8 mouse cellular contexts compared by ENCODE assay signal in genomic region chr4:43561436-43561996, GRCm38 (mm10). TPM values are rescaled to one million over a fixed set of nuclear protein-coding genes. Genes with fewer than 3 reads are reported as not detected.
DNase-seq lines count a peak whose midpoint lies in the region; ATAC-seq and TF ChIP-seq lines count a peak whose summit lies in the region.

No protein-coding gene starts in this region.

- peak overlapping the region; percentile 100 for H3K27ac ChIP-seq in heart, embryonic 11.5 days (ENCODE audit: low read depth, low read length)
- H3K27ac ChIP-seq in CH12.LX (ENCODE audit: insufficient read depth, low read depth) = peak overlapping the region; percentile 86
- peak overlapping the region; percentile 97 for H3K27ac ChIP-seq in forebrain, embryonic 11.5 days (ENCODE audit: low read depth, low read length)
- peak overlapping the region; percentile 100 for H3K27ac ChIP-seq in liver, embryonic 12.5 days

- peak overlapping the region; percentile 79 for H3K4me2 ChIP-seq in heart, embryonic 11.5 days
- peak overlapping the region; percentile 92 for H3K4me2 ChIP-seq in CH12.LX (ENCODE audit: insufficient read depth, low read depth, poor library complexity, severe bottlenecking)
- peak overlapping the region; percentile 59 for H3K4me2 ChIP-seq in forebrain, embryonic 11.5 days (ENCODE audit: low read depth, low read length, severe bottlenecking)
- peak overlapping the region; percentile 96 for H3K4me2 ChIP-seq in liver, embryonic 12.5 days

- H3K27me3 ChIP-seq in heart, embryonic 11.5 days (ENCODE audit: control insufficient read depth, insufficient read depth, low read length) = no peaks in the 10 kb centered on the region
- no peaks in the 10 kb centered on the region for H3K27me3 ChIP-seq in CH12.LX (replicated peaks)
- no peaks in the 10 kb centered on the region for H3K27me3 ChIP-seq in forebrain, embryonic 11.5 days (ENCODE audit: control insufficient read depth, insufficient read depth, low read length)
- H3K27me3 ChIP-seq in liver, embryonic 12.5 days (replicated peaks) = no peaks in the 10 kb centered on the region

- H3K9me3 ChIP-seq in heart, embryonic 11.5 days (replicated peaks; ENCODE audit: control insufficient read depth, low read length) = no peaks in the 10 kb centered on the region
- H3K9me3 ChIP-seq in CH12.LX (replicated peaks; ENCODE audit: low read length) = no peaks in the 10 kb centered on the region
- H3K9me3 ChIP-seq in forebrain, embryonic 11.5 days (ENCODE audit: control insufficient read depth, low read length) = no peaks in the 10 kb centered on the region
- H3K9me3 ChIP-seq in liver, embryonic 12.5 days (replicated peaks) = no peaks in the 10 kb centered on the region

- peaks cover 46% of the 10 kb centered on the region for H3K79me2 ChIP-seq in CH12.LX (replicated peaks; ENCODE audit: control insufficient read depth, extremely low read depth, insufficient read depth, poor library complexity, severe bottlenecking)

- no peak for TF ChIP-seq POLR2A in CH12.LX (IDR thresholded peaks at IDR 0.05; ENCODE audit: low read depth, low read length)

- dilution Hi-C loops in CH12.LX (cut with MboI; ENCODE audit: extremely low pct_ligation_motif_present, extremely low pct_unique_long_range_greater_than_20kb, low sequenced_read_pairs) = no loop called here

- TF ChIP-seq RAD21 in CH12.LX (IDR thresholded peaks at IDR 0.05; ENCODE audit: low read depth, low read length) = no peak

- H3K9ac ChIP-seq in heart, embryonic 11.5 days (ENCODE audit: low read depth, low read length) = peak overlapping the region; percentile 99
- peak overlapping the region; percentile 94 for H3K9ac ChIP-seq in CH12.LX (ENCODE audit: insufficient read depth, low read depth)
- H3K9ac ChIP-seq in forebrain, embryonic 11.5 days (ENCODE audit: low read length) = peak overlapping the region; percentile 92
- peak overlapping the region; percentile 95 for H3K9ac ChIP-seq in liver, embryonic 12.5 days

- TF ChIP-seq CTCF in CH12.LX (conservative IDR thresholded peaks at IDR 0.05 in 1 of 2, IDR thresholded peaks at IDR 0.05 in 1 of 2; ENCODE audit: low read depth in 2 of 2, low read length in 2 of 2) = no peak

- TF ChIP-seq EP300 in CH12.LX (IDR thresholded peaks at IDR 0.05; ENCODE audit: low read length) = no peak

- peaks cover 4% of the 10 kb centered on the region for H3K36me3 ChIP-seq in heart, embryonic 11.5 days (ENCODE audit: control insufficient read depth, insufficient read depth, low read length)
- peaks cover 19 to 46% of the 10 kb centered on the region in 2 experiments for H3K36me3 ChIP-seq in CH12.LX (replicated peaks in 1 of 2; ENCODE audit: control insufficient read depth in 1 of 2, insufficient read depth in 1 of 2, low read length in 1 of 2)
- H3K36me3 ChIP-seq in forebrain, embryonic 11.5 days (ENCODE audit: control insufficient read depth, insufficient read depth, low read length) = peaks cover under 1% of the 10 kb centered on the region; the same call in 1 of the 2 replicates
- H3K36me3 ChIP-seq in liver, embryonic 12.5 days = peaks cover 43% of the 10 kb centered on the region

- DNase-seq in heart, adult 11 months = no peak
- no peak for DNase-seq in CH12.LX (ENCODE audit: extremely low read depth)
- DNase-seq in forebrain, embryonic 11.5 days (ENCODE audit: low spot score) = no peak
- DNase-seq in urinary bladder, postnatal 25 days (ENCODE audit: low spot score) = no peak
- DNase-seq in thymus, postnatal 4 days = no peak
- no peak for DNase-seq in left cerebral cortex, postnatal 4 days

- WGBS in heart, embryonic 11.5 days (ENCODE audit: insufficient replicate concordance) = 2% methylated on average over 16 of the region's 16 CpGs
- 3% methylated on average over 16 of the region's 16 CpGs for WGBS in forebrain, embryonic 11.5 days
- 2% methylated on average over 16 of the region's 16 CpGs for WGBS in liver, embryonic 12.5 days (ENCODE audit: insufficient replicate concordance)

- in situ Hi-C loops in CH12.LX (cut with MboI; ENCODE audit: low pct_ligation_motif_present, low pct_unique_long_range_greater_than_20kb, low sequenced_read_pairs) = loop anchor here (25.0 kb wide), 1 partner anchor 549 kb away; the partner anchor contains the start of genes Fancg and Vcp

- H3K4me3 ChIP-seq in heart, embryonic 11.5 days (ENCODE audit: low read depth, low read length) = peak overlapping the region; percentile 97
- peak overlapping the region; percentile 85 to 90 (median 89) for H3K4me3 ChIP-seq in CH12.LX (replicated peaks in 1 of 3; ENCODE audit: low read depth in 2 of 3, low read length in 2 of 3, poor library complexity in 1 of 3)
- peak overlapping the region; percentile 90 for H3K4me3 ChIP-seq in forebrain, embryonic 11.5 days (ENCODE audit: low read depth, low read length)
- peak overlapping the region; percentile 89 for H3K4me3 ChIP-seq in liver, embryonic 12.5 days

- intact Hi-C loops in left cerebral cortex, postnatal 4 days (cut with DNase I) = no loop called here

- ATAC-seq in heart, embryonic 11.5 days (replicated peaks; ENCODE audit: insufficient number of reproducible peaks, low FRiP score, low TSS enrichment) = peak; percentile 8; the same call in 1 of the 2 replicates
- no peak; the same call in 1 of the 2 replicates for ATAC-seq in forebrain, embryonic 11.5 days (replicated peaks; ENCODE audit: low FRiP score)
- peak; percentile 69 for ATAC-seq in liver, embryonic 12.5 days

- H3K4me1 ChIP-seq in heart, embryonic 11.5 days (ENCODE audit: control insufficient read depth, insufficient read depth, low read length) = peaks cover 52% of the 10 kb centered on the region
- peaks cover 21 to 53% of the 10 kb centered on the region in 2 experiments for H3K4me1 ChIP-seq in CH12.LX (ENCODE audit: control insufficient read depth in 1 of 2, insufficient read depth in 2 of 2)
- peaks cover 20% of the 10 kb centered on the region; the same call in 1 of the 2 replicates for H3K4me1 ChIP-seq in forebrain, embryonic 11.5 days (replicated peaks; ENCODE audit: control insufficient read depth, insufficient read depth, low read length)
- peaks cover 64% of the 10 kb centered on the region for H3K4me1 ChIP-seq in liver, embryonic 12.5 days

TF ChIP-seq in CH12.LX, 34 proteins besides CTCF, POLR2A, EP300 and RAD21:
- no peak for TF ChIP-seq ELF1 (IDR thresholded peaks at IDR 0.05; ENCODE audit: low read depth, low read length)
- TF ChIP-seq MYC (IDR thresholded peaks at IDR 0.05; ENCODE audit: low read depth, low read length) = no peak
- TF ChIP-seq ZKSCAN1 (IDR thresholded peaks at IDR 0.05; ENCODE audit: borderline replicate concordance, low read depth, low read length) = no peak
- TF ChIP-seq MAZ (IDR thresholded peaks at IDR 0.05; ENCODE audit: low read depth, low read length) = no peak
- TF ChIP-seq JUN (IDR thresholded peaks at IDR 0.05; ENCODE audit: insufficient read depth, low read depth, low read length) = no peak
- no peak for TF ChIP-seq UBTF (IDR thresholded peaks at IDR 0.05; ENCODE audit: low read depth, low read length)

RNA-seq across cellular contexts. Expression of gene Creb3, which starts 0.6 kb away (rescaled TPM):
- 59.7 and 77.1 TPM in 2 replicates for polyA plus RNA-seq in heart, embryonic 11.5 days (2014; fragmentation: Nextera tagmentation; extraction: Ambion mirVana)
- total RNA-seq in CH12.LX (2012; rRNA removed) (32.9 and 34.2 TPM in 2 replicates), CH12.LX (2014; rRNA removed) (26.1 and 27.6 TPM in 2 replicates)
- 33.1 and 37.2 TPM in 2 replicates for polyA plus RNA-seq in CH12.LX (2012; ENCODE audit: insufficient read length, low read depth)
- polyA plus RNA-seq in forebrain, embryonic 11.5 days (2014; fragmentation: Nextera tagmentation; extraction: Ambion mirVana) = 42.8 and 45.6 TPM in 2 replicates
- polyA plus RNA-seq in liver, embryonic 12.5 days (2016; fragmentation: Nextera tagmentation; extraction: Ambion mirVana) = 17.9 and 19.7 TPM in 2 replicates
- 10 to 100 TPM; 63.2 to 67.5 TPM for total RNA-seq in left cerebral cortex, postnatal 4 days (2021)

RNA-seq across cellular contexts. Expression of gene Tln1, which starts 1.0 kb away (rescaled TPM):
- 74.2 and 86.2 TPM in 2 replicates for polyA plus RNA-seq in heart, embryonic 11.5 days (2014; fragmentation: Nextera tagmentation; extraction: Ambion mirVana)
- total RNA-seq in CH12.LX (2012; rRNA removed) (59.3 and 60.4 TPM in 2 replicates), CH12.LX (2014; rRNA removed) (22.3 and 22.7 TPM in 2 replicates)
- polyA plus RNA-seq in CH12.LX (2012; ENCODE audit: insufficient read length, low read depth) = 50.1 and 69.2 TPM in 2 replicates
- 45.9 and 46.7 TPM in 2 replicates for polyA plus RNA-seq in forebrain, embryonic 11.5 days (2014; fragmentation: Nextera tagmentation; extraction: Ambion mirVana)
- 73.3 and 75.5 TPM in 2 replicates for polyA plus RNA-seq in liver, embryonic 12.5 days (2016; fragmentation: Nextera tagmentation; extraction: Ambion mirVana)
- total RNA-seq in left cerebral cortex, postnatal 4 days (2021) = 10 to 100 TPM; 49.1 to 59.1 TPM

RNA-seq across cellular contexts. Expression of gene Rgp1, which starts 17.0 kb away (rescaled TPM):
- polyA plus RNA-seq in heart, embryonic 11.5 days (2014; fragmentation: Nextera tagmentation; extraction: Ambion mirVana) = 20.1 and 32.5 TPM in 2 replicates
- total RNA-seq in CH12.LX (2012; rRNA removed) (16.6 and 22.0 TPM in 2 replicates), CH12.LX (2014; rRNA removed) (5.4 and 10.1 TPM in 2 replicates)
- polyA plus RNA-seq in CH12.LX (2012; ENCODE audit: insufficient read length, low read depth) = 32.7 and 37.0 TPM in 2 replicates
- 26.0 and 38.7 TPM in 2 replicates for polyA plus RNA-seq in forebrain, embryonic 11.5 days (2014; fragmentation: Nextera tagmentation; extraction: Ambion mirVana)
- polyA plus RNA-seq in liver, embryonic 12.5 days (2016; fragmentation: Nextera tagmentation; extraction: Ambion mirVana) = 17.4 and 18.0 TPM in 2 replicates
- total RNA-seq in left cerebral cortex, postnatal 4 days (2021) = 10 to 100 TPM; 47.1 to 54.1 TPM

RNA-seq across cellular contexts. Expression of gene Gba2, which starts 17.2 kb away (rescaled TPM):
- 14.3 and 18.4 TPM in 2 replicates for polyA plus RNA-seq in heart, embryonic 11.5 days (2014; fragmentation: Nextera tagmentation; extraction: Ambion mirVana)
- 3.6 and 4.1 TPM in 2 replicates for total RNA-seq in CH12.LX (2012; rRNA removed)
- 3.2 TPM in 2 replicates for total RNA-seq in CH12.LX (2014; rRNA removed)
- polyA plus RNA-seq in CH12.LX (2012; ENCODE audit: insufficient read length, low read depth) = 8.7 and 11.2 TPM in 2 replicates
- 31.0 and 32.4 TPM in 2 replicates for polyA plus RNA-seq in forebrain, embryonic 11.5 days (2014; fragmentation: Nextera tagmentation; extraction: Ambion mirVana)
- polyA plus RNA-seq in liver, embryonic 12.5 days (2016; fragmentation: Nextera tagmentation; extraction: Ambion mirVana) = 23.5 and 23.6 TPM in 2 replicates
- total RNA-seq in left cerebral cortex, postnatal 4 days (2021) = 10 to 100 TPM; 63.9 to 71.7 TPM

RNA-seq across cellular contexts. Expression of gene Msmp, which starts 22.8 kb away (rescaled TPM):
- not detected in 2 replicates for polyA plus RNA-seq in heart, embryonic 11.5 days (2014; fragmentation: Nextera tagmentation; extraction: Ambion mirVana)
- 0.46 and 0.72 TPM in 2 replicates for total RNA-seq in CH12.LX (2012; rRNA removed)
- total RNA-seq in CH12.LX (2014; rRNA removed) = not detected in 2 replicates
- 5.9 and 6.3 TPM in 2 replicates for polyA plus RNA-seq in CH12.LX (2012; ENCODE audit: insufficient read length, low read depth)
- polyA plus RNA-seq in forebrain, embryonic 11.5 days (2014; fragmentation: Nextera tagmentation; extraction: Ambion mirVana) = 1.9 and 2.8 TPM in 2 replicates
- polyA plus RNA-seq in liver, embryonic 12.5 days (2016; fragmentation: Nextera tagmentation; extraction: Ambion mirVana) = 1.1 TPM in 1 of 2 replicates, not detected in the other
- total RNA-seq in left cerebral cortex, postnatal 4 days (2021) = not detected
